16 mouse cellular contexts compared by ENCODE assay signal in the genomic region with DNA sequence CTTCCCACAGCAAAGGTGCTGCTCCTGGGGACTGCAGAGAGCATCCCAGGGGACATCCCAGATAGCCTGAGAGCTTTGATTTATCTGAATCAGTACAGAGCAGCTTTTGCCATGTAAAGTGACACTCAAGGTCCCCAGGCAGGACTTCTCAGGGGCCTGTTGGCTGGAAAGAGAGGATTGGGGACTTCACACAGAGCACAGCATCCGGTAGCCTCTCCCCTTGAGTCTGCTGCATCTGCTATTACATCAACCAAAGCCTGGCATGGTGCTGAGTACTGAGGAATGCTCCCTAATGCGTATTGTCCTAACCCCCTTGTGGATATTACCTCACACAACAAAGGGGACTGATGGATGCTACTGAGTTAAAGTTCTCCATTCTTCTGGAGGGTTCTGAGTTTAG. TPM values are rescaled to one million over a fixed set of nuclear protein-coding genes. Genes with fewer than 3 reads are reported as not detected.
A peak's percentile ranks its signal among the peaks of the same experiment; 100 is the strongest.
DNase-seq lines count a peak whose midpoint lies in the region; ATAC-seq and TF ChIP-seq lines count a peak whose summit lies in the region.
"Had no signal": no experiment of that assay in that cellular context is flagged by ENCODE, and none has a peak within 500 bp of the region (broad histone marks: within the 10 kb centered on the region; RNA-seq: fewer than 3 reads in every experiment).

No protein-coding gene starts in this region.

- H3K36me3 ChIP-seq in heart, embryonic 15.5 days: 0 out of 2 replicates have a peak, but pooled peaks cover 9% of the 10 kb centered on the region
- H3K36me3 ChIP-seq in lung, embryonic 16.5 days (ENCODE audit: control insufficient read depth, insufficient read depth, low read length): peaks cover 2% of the 10 kb centered on the region
- peaks cover 9% of the 10 kb centered on the region; the same call in 1 of the 2 replicates for H3K36me3 ChIP-seq in heart, postnatal 0 days (replicated peaks; ENCODE audit: control insufficient read depth, insufficient read depth, low read length)
- H3K36me3 ChIP-seq in stomach, embryonic 15.5 days: no peaks in the 10 kb centered on the region
- H3K36me3 ChIP-seq: midbrain, embryonic 12.5 days; neural tube, embryonic 13.5 days had no signal

- peak overlapping the region; percentile 91 for H3K27ac ChIP-seq in heart, embryonic 15.5 days
- peak overlapping the region; percentile 90 for H3K27ac ChIP-seq in lung, embryonic 16.5 days (ENCODE audit: low read length)
- peak overlapping the region; percentile 90 for H3K27ac ChIP-seq in heart, postnatal 0 days (ENCODE audit: low read depth)
- peak overlapping the region; percentile 79 for H3K27ac ChIP-seq in stomach, embryonic 15.5 days
- H3K27ac ChIP-seq: midbrain, embryonic 12.5 days; neural tube, embryonic 13.5 days had no signal

- H3K4me2 ChIP-seq in heart, embryonic 15.5 days: peak overlapping the region; percentile 52
- no peak overlapping the region for H3K4me2 ChIP-seq in lung, embryonic 16.5 days (ENCODE audit: low read depth, low read length)
- peak overlapping the region; percentile 52 for H3K4me2 ChIP-seq in heart, postnatal 0 days (ENCODE audit: low read depth, low read length)
- peak overlapping the region; percentile 8; the same call in 1 of the 2 replicates for H3K4me2 ChIP-seq in stomach, embryonic 15.5 days
- H3K4me2 ChIP-seq: midbrain, embryonic 12.5 days; neural tube, embryonic 13.5 days had no signal

- 53% methylated on average over 2 of the region's 2 CpGs for WGBS in heart, embryonic 15.5 days
- WGBS in lung, embryonic 16.5 days: 33% methylated on average over 2 of the region's 2 CpGs
- WGBS in lung, adult 2 months: 46% methylated on average over 2 of the region's 2 CpGs
- 33% methylated on average over 2 of the region's 2 CpGs for WGBS in heart, postnatal 0 days
- WGBS in stomach, embryonic 15.5 days: 52% methylated on average over 2 of the region's 2 CpGs

- peaks cover 56% of the 10 kb centered on the region for H3K4me1 ChIP-seq in heart, embryonic 15.5 days (replicated peaks)
- H3K4me1 ChIP-seq in lung, embryonic 16.5 days (replicated peaks; ENCODE audit: control insufficient read depth, insufficient read depth, low read length): peaks cover 30% of the 10 kb centered on the region
- no peaks in the 10 kb centered on the region for H3K4me1 ChIP-seq in lung, adult 2 months (ENCODE audit: control insufficient read depth, insufficient read depth, low read length)
- H3K4me1 ChIP-seq in heart, postnatal 0 days (ENCODE audit: control insufficient read depth, insufficient read depth): peaks cover 31% of the 10 kb centered on the region
- peaks cover 35% of the 10 kb centered on the region for H3K4me1 ChIP-seq in stomach, embryonic 15.5 days

- 0 out of 2 replicates have a peak overlapping the region, but pooled peaks have one; percentile 19 for H3K9ac ChIP-seq in heart, embryonic 15.5 days
- H3K9ac ChIP-seq in lung, embryonic 16.5 days (ENCODE audit: low read length): 0 out of 2 replicates have a peak overlapping the region, but pooled peaks have one; percentile 11
- H3K9ac ChIP-seq in heart, postnatal 0 days (replicated peaks; ENCODE audit: low read depth, low read length): 0 out of 2 replicates have a peak overlapping the region, but pooled peaks have one; percentile 35
- no peak overlapping the region for H3K9ac ChIP-seq in stomach, embryonic 15.5 days
- H3K9ac ChIP-seq: midbrain, embryonic 12.5 days; neural tube, embryonic 13.5 days had no signal

- ATAC-seq in heart, embryonic 15.5 days (replicated peaks; ENCODE audit: insufficient number of reproducible peaks, insufficient read depth, low FRiP score, low read depth): no peak
- peak; percentile 30 for ATAC-seq in lung, embryonic 16.5 days (ENCODE audit: low read depth)
- 0 out of 2 replicates have a peak, but pooled peaks have one; percentile 14 for ATAC-seq in heart, postnatal 0 days (ENCODE audit: insufficient read depth, low read depth)
- no peak for ATAC-seq in stomach, embryonic 15.5 days (ENCODE audit: insufficient read depth, low FRiP score, low read depth)
- ATAC-seq: CD4-positive, CD25-positive, alpha-beta regulatory T cell, adult 4 months had no signal

- no peak for TF ChIP-seq EP300 in heart, postnatal 0 days (IDR thresholded peaks at IDR 0.05; ENCODE audit: low read depth)

- H3K27me3 ChIP-seq in heart, embryonic 15.5 days: no peaks in the 10 kb centered on the region
- H3K27me3 ChIP-seq in lung, embryonic 16.5 days (ENCODE audit: control insufficient read depth, insufficient read depth, low read depth, low read length): no peaks in the 10 kb centered on the region; the same call in 1 of the 2 replicates
- H3K27me3 ChIP-seq in heart, postnatal 0 days (ENCODE audit: control insufficient read depth, insufficient read depth, low read length): no peaks in the 10 kb centered on the region
- 0 out of 2 replicates have a peak, but pooled peaks cover 3% of the 10 kb centered on the region for H3K27me3 ChIP-seq in stomach, embryonic 15.5 days (replicated peaks)

- H3K9me3 ChIP-seq in heart, embryonic 15.5 days (replicated peaks): no peaks in the 10 kb centered on the region
- H3K9me3 ChIP-seq in lung, embryonic 16.5 days (ENCODE audit: control insufficient read depth, low read length): no peaks in the 10 kb centered on the region
- no peaks in the 10 kb centered on the region for H3K9me3 ChIP-seq in heart, postnatal 0 days (replicated peaks; ENCODE audit: control insufficient read depth, low read length)
- no peaks in the 10 kb centered on the region for H3K9me3 ChIP-seq in stomach, embryonic 15.5 days
- H3K9me3 ChIP-seq: midbrain, embryonic 12.5 days; neural tube, embryonic 13.5 days had no signal

- no peak for TF ChIP-seq CTCF in lung, adult 2 months (IDR thresholded peaks at IDR 0.05; ENCODE audit: insufficient read depth, low read length)
- no peak for TF ChIP-seq CTCF in heart, postnatal 0 days (IDR thresholded peaks at IDR 0.05; ENCODE audit: low read depth)

- no peak for DNase-seq in heart, adult 8-10 months (ENCODE audit: low spot score)
- no peak for DNase-seq in lung, adult 2 months
- peak; percentile 32 for DNase-seq in heart, postnatal 0 days (ENCODE audit: low spot score)
- DNase-seq in yolk sac, embryonic 10.5 days (ENCODE audit: low spot score): no peak
- DNase-seq: adrenal gland, adult 2 months; layer of hippocampus, adult 9-11 months; right cerebral cortex, postnatal 14 days had no signal

- no peak overlapping the region for H3K4me3 ChIP-seq in heart, embryonic 15.5 days
- no peak overlapping the region for H3K4me3 ChIP-seq in lung, embryonic 16.5 days (ENCODE audit: low read length)
- no peak overlapping the region for H3K4me3 ChIP-seq in lung, adult 2 months (replicated peaks; ENCODE audit: extremely low read depth, low read depth, low read length)
- H3K4me3 ChIP-seq in heart, postnatal 0 days (ENCODE audit: low read depth, low read length): no peak overlapping the region
- H3K4me3 ChIP-seq in stomach, embryonic 15.5 days (replicated peaks): no peak overlapping the region
- H3K4me3 ChIP-seq: midbrain, embryonic 12.5 days; neural tube, embryonic 13.5 days had no signal

- TF ChIP-seq POLR2A in lung, adult 2 months (IDR thresholded peaks at IDR 0.05; ENCODE audit: borderline replicate concordance, extremely low read depth, low read depth, low read length): no peak

RNA-seq across cellular contexts. Expression of gene Vstm4, which starts 5.1 kb away (rescaled TPM):
- polyA plus RNA-seq in heart, embryonic 15.5 days (2015; fragmentation: Nextera tagmentation; extraction: Ambion mirVana): 20.3 and 25.4 TPM in 2 replicates
- total RNA-seq in heart, adult 8-10 months (2022): 1 to 10 TPM; 5.6 to 8.9 (median 7.5) TPM
- 67.3 and 72.1 TPM in 2 replicates for polyA plus RNA-seq in lung, embryonic 16.5 days (2015; fragmentation: Nextera tagmentation; extraction: Ambion mirVana)
- 11.2 and 12.1 TPM in 2 replicates for polyA plus RNA-seq in lung, adult 2 months (2012; rRNA removed)
- 11.5 and 22.9 TPM in 2 replicates for total RNA-seq in heart, postnatal 0 days (2014; rRNA removed; ENCODE audit: low replicate concordance)
- 21.5 and 22.2 TPM in 2 replicates for polyA plus RNA-seq in heart, postnatal 0 days (2015; fragmentation: Nextera tagmentation; extraction: Ambion mirVana)
- 35.2 and 38.3 TPM in 2 replicates for polyA plus RNA-seq in stomach, embryonic 15.5 days (2015; fragmentation: Nextera tagmentation; extraction: Ambion mirVana)
- total RNA-seq: common myeloid progenitor, adult 5-6 weeks had no signal
- polyA plus RNA-seq: CD4-positive, CD25-positive, alpha-beta regulatory T cell, adult 4 months had no signal

RNA-seq across cellular contexts. Expression of gene Fam170b, which starts 27.9 kb away (rescaled TPM):
- 0.11 and 0.13 TPM in 2 replicates for polyA plus RNA-seq in heart, embryonic 15.5 days (2015; fragmentation: Nextera tagmentation; extraction: Ambion mirVana)
- total RNA-seq in heart, adult 8-10 months (2022): not detected
- 0.11 and 0.36 TPM in 2 replicates for polyA plus RNA-seq in lung, embryonic 16.5 days (2015; fragmentation: Nextera tagmentation; extraction: Ambion mirVana)
- not detected in 2 replicates for polyA plus RNA-seq in lung, adult 2 months (2012; rRNA removed)
- total RNA-seq in heart, postnatal 0 days (2014; rRNA removed; ENCODE audit: low replicate concordance): not detected in 2 replicates
- 0.12 and 0.14 TPM in 2 replicates for polyA plus RNA-seq in heart, postnatal 0 days (2015; fragmentation: Nextera tagmentation; extraction: Ambion mirVana)
- polyA plus RNA-seq in stomach, embryonic 15.5 days (2015; fragmentation: Nextera tagmentation; extraction: Ambion mirVana): not detected in 2 replicates
- total RNA-seq: common myeloid progenitor, adult 5-6 weeks had no signal
- polyA plus RNA-seq: CD4-positive, CD25-positive, alpha-beta regulatory T cell, adult 4 months; limb, embryonic 14.5 days; midbrain, embryonic 12.5 days; thymus, postnatal 0 days had no signal

Comparison
In these comparisons a context has a peak if more than half of its experiments do, and no peak if none do; other contexts are left out.
1. ATAC-seq: peak in lung, embryonic 16.5 days (single experiment) and heart, postnatal 0 days (single experiment); none in heart, embryonic 15.5 days (single experiment) and stomach, embryonic 15.5 days (single experiment).
2. Peak in every context shown above with its lines, with median percentiles within 50 percentile points of each other: H3K27ac ChIP-seq.